Mouse (Mus musculus) right cerebral cortex, postnatal 36 days (tissue): ENCODE measurements around the gene Map3k21.

Source experiments
- DNase-seq, 2 experiments: peaks; one replicate each; pipeline ENCODE4 v3.0.0; 2022; ENCODE audit warnings: low spot score in 2 of 2, mixed read lengths in 1 of 2

Map3k21 gene

GRCm38 (mm10) chr8:125910365-125911228 is at the start of gene Map3k21:
Gene Map3k21 (plus strand): TSS chr8:125910450.
- no peak for DNase-seq

- no peak for DNase-seq
Measured at GRCm38 (mm10) chr8:125866125-125866524, 44.1 kb upstream of the Map3k21 start.

- DNase-seq: no peak
Measured at GRCm38 (mm10) chr8:125868552-125868951, 41.7 kb upstream of the Map3k21 start.

GRCm38 (mm10) chr8:125869739-125870138 is 40.5 kb upstream of the Map3k21 start:
- no peak for DNase-seq

GRCm38 (mm10) chr8:125870179-125870702 is 40.0 kb upstream of the Map3k21 start:
- no peak for DNase-seq

- DNase-seq: peak in 1 of 2 experiments; percentile 55
Measured at GRCm38 (mm10) chr8:125870821-125871321, 39.4 kb upstream of the Map3k21 start.

- no peak for DNase-seq
Measured at GRCm38 (mm10) chr8:125872501-125873249, 37.6 kb upstream of the Map3k21 start.

- no peak for DNase-seq
Measured at GRCm38 (mm10) chr8:125873250-125873534, 37.1 kb upstream of the Map3k21 start.

GRCm38 (mm10) chr8:125880447-125880846 is 29.8 kb upstream of the Map3k21 start:
- DNase-seq: no peak

GRCm38 (mm10) chr8:125887549-125887948 is 22.7 kb upstream of the Map3k21 start:
- no peak for DNase-seq

- DNase-seq: peak in 1 of 2 experiments; percentile 39
Measured at GRCm38 (mm10) chr8:125889920-125890319, 20.3 kb upstream of the Map3k21 start.

GRCm38 (mm10) chr8:125897388-125897787 is 12.9 kb upstream of the Map3k21 start:
- DNase-seq: no peak

- peak; percentile 85 to 86 for DNase-seq
Measured at GRCm38 (mm10) chr8:125897868-125898788, 12.1 kb upstream of the Map3k21 start, which contains the start of gene Pcnx2. Gene Pcnx2 (minus strand): TSS chr8:125898317.

GRCm38 (mm10) chr8:125898899-125899298 is 11.4 kb upstream of the Map3k21 start:
- peak in 1 of 2 experiments; percentile 36 for DNase-seq

- no peak for DNase-seq
Measured at GRCm38 (mm10) chr8:125901167-125901566, 9.1 kb upstream of the Map3k21 start.

GRCm38 (mm10) chr8:125902521-125902920 is 7.7 kb upstream of the Map3k21 start:
- DNase-seq: no peak

GRCm38 (mm10) chr8:125905341-125905740 is 4.9 kb upstream of the Map3k21 start:
- DNase-seq: no peak

- DNase-seq: no peak
Measured at GRCm38 (mm10) chr8:125907311-125907710, 2.9 kb upstream of the Map3k21 start.

- DNase-seq: no peak
Measured at GRCm38 (mm10) chr8:125909661-125910364, 437 bp upstream of the Map3k21 start.

GRCm38 (mm10) chr8:125911229-125911580 is 955 bp downstream of the Map3k21 start:
- DNase-seq: no peak

- DNase-seq: no peak
Measured at GRCm38 (mm10) chr8:125913206-125913605, 3.0 kb downstream of the Map3k21 start.
